28 mouse cellular contexts compared by ENCODE assay signal in the genomic region with DNA sequence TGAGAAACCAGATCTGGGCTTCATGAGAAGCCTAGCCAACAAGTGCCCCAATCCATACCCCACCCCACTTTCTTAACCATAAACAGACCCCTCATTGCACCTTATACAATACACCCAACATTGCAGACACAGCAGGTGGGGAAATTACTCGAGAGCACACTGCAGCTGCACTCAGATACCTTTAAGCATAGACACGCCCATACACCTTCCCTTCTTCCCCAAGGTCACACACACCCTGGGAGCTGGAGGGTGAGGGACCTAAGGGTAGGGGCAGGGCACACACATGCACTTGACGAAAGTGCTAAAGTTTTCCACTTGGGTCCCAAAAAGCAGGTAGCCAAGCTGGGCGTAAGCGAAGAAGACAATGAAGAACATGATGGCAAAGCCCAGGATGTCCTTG. TPM values are rescaled to one million over a fixed set of nuclear protein-coding genes. Genes with fewer than 3 reads are reported as not detected.
DNase-seq lines count a peak whose midpoint lies in the region; ATAC-seq lines count a peak whose summit lies in the region.
"Had no signal": no experiment of that assay in that cellular context is flagged by ENCODE, and none has a peak within 500 bp of the region (broad histone marks: within the 10 kb centered on the region; RNA-seq: fewer than 3 reads in every experiment).

No protein-coding gene starts in this region.

- H3K4me3 ChIP-seq in hindbrain, embryonic 11.5 days (ENCODE audit: low read depth, low read length), result no peak overlapping the region

- H3K36me3 ChIP-seq in hindbrain, embryonic 11.5 days (ENCODE audit: control insufficient read depth, insufficient read depth, low read length), result no peaks in the 10 kb centered on the region
- H3K36me3 ChIP-seq: G1E had no signal

- H3K27ac ChIP-seq in hindbrain, embryonic 11.5 days (ENCODE audit: low read depth, low read length), result no peak overlapping the region

- no peak overlapping the region for H3K4me2 ChIP-seq in hindbrain, embryonic 11.5 days (replicated peaks; ENCODE audit: low read depth, low read length)

- no peaks in the 10 kb centered on the region for H3K9me3 ChIP-seq in hindbrain, embryonic 11.5 days (ENCODE audit: control insufficient read depth, low read length)
- H3K9me3 ChIP-seq: G1E had no signal

- ATAC-seq in hindbrain, embryonic 11.5 days (ENCODE audit: low FRiP score), result no peak
- ATAC-seq: activated CD4-positive, CD25-positive, alpha-beta regulatory T cell, adult 4 months; CD4-positive, CD25-positive, alpha-beta regulatory T cell, adult 4 months; Patski had no signal

- 84% methylated on average over 5 of the region's 5 CpGs for WGBS in hindbrain, embryonic 11.5 days

- H3K27me3 ChIP-seq in hindbrain, embryonic 11.5 days (ENCODE audit: control insufficient read depth, insufficient read depth, low read length), result peaks cover 4% of the 10 kb centered on the region; the same call in 1 of the 2 replicates

- peak; percentile 18 for DNase-seq in heart, adult 11 months
- no peak for DNase-seq in heart, postnatal 14 days
- peak; percentile 61 for DNase-seq in ES-CJ7 (ENCODE audit: low read depth, low spot score)
- DNase-seq in R1 (ENCODE audit: low read depth, low spot score), result peak; percentile 58
- DNase-seq in ZHBTc4 (ENCODE audit: low read depth, low spot score), result peak; percentile 74
- no peak for DNase-seq in cerebellum, adult 11-12 months
- no peak for DNase-seq in hindbrain, embryonic 11.5 days (ENCODE audit: low spot score)
- DNase-seq in kidney, postnatal 25 days, result no peak
- DNase-seq: adrenal gland, adult 2 months; adrenal gland, adult 8-10 months; adrenal gland, postnatal 10 days; adrenal gland, postnatal 14 days; adrenal gland, postnatal 25 days; adrenal gland, postnatal 36 days; B cell, adult 2 months; cerebellum, adult 11 months; cerebellum, adult 18-20 months; cerebellum, adult 2 months; cerebellum, adult 8-10 months; cerebellum, adult 9-10 months had no signal

- H3K9ac ChIP-seq in hindbrain, embryonic 11.5 days (ENCODE audit: low read depth, low read length), result no peak overlapping the region

- H3K4me1 ChIP-seq in hindbrain, embryonic 11.5 days (replicated peaks; ENCODE audit: control insufficient read depth, insufficient read depth, low read length), result no peaks in the 10 kb centered on the region

- intact Hi-C loops in heart, postnatal 14 days (cut with DNase I), result no loop called here

RNA-seq across cellular contexts. Expression of gene Bloc1s2, which starts 7.5 kb away (rescaled TPM):
- 10 to 100 TPM; 12.9 to 15.6 TPM for total RNA-seq in heart, postnatal 14 days (2021)
- polyA plus RNA-seq in hindbrain, embryonic 11.5 days (2014; fragmentation: Nextera tagmentation; extraction: Ambion mirVana), result 125 and 127 TPM in 2 replicates

RNA-seq across cellular contexts. Expression of gene Cwf19l1, which starts 18.1 kb away (rescaled TPM):
- total RNA-seq in heart, postnatal 14 days (2021), result 10 to 100 TPM in 1 of 2 experiments, 1 to 10 TPM in 1; 9.0 to 11.6 TPM
- polyA plus RNA-seq in hindbrain, embryonic 11.5 days (2014; fragmentation: Nextera tagmentation; extraction: Ambion mirVana), result 38.9 and 40.5 TPM in 2 replicates

RNA-seq across cellular contexts. Expression of gene Pkd2l1, which starts 38.5 kb away (rescaled TPM):
- total RNA-seq in heart, postnatal 14 days (2021), result not detected
- 0.31 and 0.37 TPM in 2 replicates for polyA plus RNA-seq in hindbrain, embryonic 11.5 days (2014; fragmentation: Nextera tagmentation; extraction: Ambion mirVana)
- total RNA-seq: adrenal gland, adult 18-20 months; adrenal gland, adult 2 months; adrenal gland, adult 8-10 months; adrenal gland, postnatal 10 days; adrenal gland, postnatal 14 days; adrenal gland, postnatal 25 days; adrenal gland, postnatal 36 days; G1E; MEL had no signal
- polyA plus RNA-seq: adrenal gland, adult 2 months; C2C12; CD4-positive, CD25-positive, alpha-beta regulatory T cell, adult 4 months; G1E had no signal

RNA-seq across cellular contexts. Expression of gene Chuk, which starts 46.5 kb away (rescaled TPM):
- 10 to 100 TPM; 30.2 to 34.0 TPM for total RNA-seq in heart, postnatal 14 days (2021)
- 58.7 and 61.0 TPM in 2 replicates for polyA plus RNA-seq in hindbrain, embryonic 11.5 days (2014; fragmentation: Nextera tagmentation; extraction: Ambion mirVana)

RNA-seq across cellular contexts. Expression of gene Scd3, which starts 49.3 kb away (rescaled TPM):
- not detected for total RNA-seq in heart, postnatal 14 days (2021)
- 0.70 and 1.1 TPM in 2 replicates for polyA plus RNA-seq in hindbrain, embryonic 11.5 days (2014; fragmentation: Nextera tagmentation; extraction: Ambion mirVana)
- total RNA-seq: adrenal gland, postnatal 14 days; adrenal gland, postnatal 25 days; CH12.LX had no signal
- polyA plus RNA-seq: activated CD4-positive, CD25-positive, alpha-beta regulatory T cell, adult 4 months; adrenal gland, adult 2 months; CD4-positive, CD25-positive, alpha-beta regulatory T cell, adult 4 months; G1E had no signal

Comparison
In these comparisons a context has a peak if more than half of its experiments do, and no peak if none do; other contexts are left out.
1. DNase-seq: peak in heart, adult 11 months (single experiment), ES-CJ7 (single experiment), R1 (single experiment) and ZHBTc4 (single experiment); none in heart, postnatal 14 days (0 of 2), cerebellum, adult 11-12 months (single experiment), hindbrain, embryonic 11.5 days (single experiment) and kidney, postnatal 25 days (0 of 2).